Mouse (Mus musculus) frontal cortex, postnatal 14 days (tissue): ENCODE data around the gene Map3k3.
"Not testable (repeated sequence)": the region's sequence is repeated elsewhere in the genome, so short reads cannot be mapped to it uniquely, and the experiment has no call there.

ENCODE experiments used
- DNase-seq, 2 experiments: peaks; one replicate each; pipeline ENCODE4 v3.0.0; 2022; ENCODE audit warnings: low spot score in 2 of 2

The Map3k3 gene

GRCm38 (mm10) chr11:106083708-106084701 is at the start of gene Map3k3:
Gene Map3k3, plus strand, starts transcription at chr11:106084613.
- peak; percentile 99 to 100 for DNase-seq

GRCm38 (mm10) chr11:106034986-106035385 is 49.4 kb upstream of the Map3k3 start:
- DNase-seq = no peak

GRCm38 (mm10) chr11:106036548-106037417 is 47.6 kb upstream of the Map3k3 start, which contains the start of gene Dcaf7:
Gene Dcaf7, plus strand, starts transcription at chr11:106036872.
- peak; percentile 98 to 100 for DNase-seq

GRCm38 (mm10) chr11:106037418-106037751 is 47.0 kb upstream of the Map3k3 start:
- DNase-seq = peak; percentile 73 to 87

- DNase-seq = no peak
Measured at GRCm38 (mm10) chr11:106044349-106044748, 40.1 kb upstream of the Map3k3 start.

GRCm38 (mm10) chr11:106045256-106045655 is 39.2 kb upstream of the Map3k3 start:
- no peak for DNase-seq

- no peak for DNase-seq
Measured at GRCm38 (mm10) chr11:106045780-106046179, 38.6 kb upstream of the Map3k3 start.

GRCm38 (mm10) chr11:106046584-106046983 is 37.8 kb upstream of the Map3k3 start:
- DNase-seq = no peak

GRCm38 (mm10) chr11:106053921-106054320 is 30.5 kb upstream of the Map3k3 start:
- DNase-seq = no peak

GRCm38 (mm10) chr11:106054600-106054999 is 29.8 kb upstream of the Map3k3 start:
- DNase-seq = no peak

GRCm38 (mm10) chr11:106055341-106055740 is 29.1 kb upstream of the Map3k3 start:
- DNase-seq = no peak

- no peak for DNase-seq
Measured at GRCm38 (mm10) chr11:106056819-106057491, 27.5 kb upstream of the Map3k3 start.

- DNase-seq = no peak
Measured at GRCm38 (mm10) chr11:106058020-106058419, 26.4 kb upstream of the Map3k3 start.

- DNase-seq = no peak
Measured at GRCm38 (mm10) chr11:106060549-106060948, 23.9 kb upstream of the Map3k3 start.

- no peak for DNase-seq
Measured at GRCm38 (mm10) chr11:106061311-106061710, 23.1 kb upstream of the Map3k3 start.

GRCm38 (mm10) chr11:106063756-106064155 is 20.7 kb upstream of the Map3k3 start:
- DNase-seq = no peak

- no peak for DNase-seq
Measured at GRCm38 (mm10) chr11:106065073-106065922, 19.1 kb upstream of the Map3k3 start.

GRCm38 (mm10) chr11:106065923-106066571 is 18.4 kb upstream of the Map3k3 start, which contains the start of gene Taco1:
Gene Taco1, plus strand, starts transcription at chr11:106066061.
- peak; percentile 90 to 94 for DNase-seq

- DNase-seq = not testable (repeated sequence)
Measured at GRCm38 (mm10) chr11:106066616-106067015, 17.8 kb upstream of the Map3k3 start.

- DNase-seq = no peak
Measured at GRCm38 (mm10) chr11:106073774-106074173, 10.6 kb upstream of the Map3k3 start.
